In genomic region chr13:24734502-24734901, GRCm38 (mm10) we compare ENCODE assay signal across 34 mouse cellular contexts. TPM values are rescaled to one million over a fixed set of nuclear protein-coding genes. Genes with fewer than 3 reads are reported as not detected.
"Had no signal": no experiment of that assay in that cellular context is flagged by ENCODE, and none has a peak within 500 bp of the region (broad histone marks: within the 10 kb centered on the region; RNA-seq: fewer than 3 reads in every experiment).

No protein-coding gene starts in this region.

- H3K36me3 ChIP-seq: limb, embryonic 10.5 days; limb, embryonic 12.5 days had no signal

- H3K4me1 ChIP-seq: hindbrain, embryonic 13.5 days; hindbrain, embryonic 15.5 days; limb, embryonic 10.5 days; limb, embryonic 12.5 days; liver, embryonic 13.5 days; liver, embryonic 15.5 days had no signal

- H3K4me2 ChIP-seq: hindbrain, embryonic 13.5 days; hindbrain, embryonic 15.5 days; limb, embryonic 12.5 days; liver, embryonic 11.5 days; liver, embryonic 13.5 days; liver, embryonic 15.5 days had no signal

- DNase-seq: gastrocnemius, adult 2 months; gastrocnemius, postnatal 10 days; gastrocnemius, postnatal 25 days; heart, postnatal 4 days; kidney, adult 18-20 months; kidney, adult 8-10 months; kidney, postnatal 10 days; kidney, postnatal 25 days; kidney, postnatal 4 days; liver; liver, embryonic 13.5 days; liver, postnatal 0 days; lung, adult 2 months had no signal

- ATAC-seq: inflammation-experienced regulatory T-cells, adult 6 months; intestine, postnatal 0 days; liver, postnatal 0 days had no signal

- H3K27me3 ChIP-seq: hindbrain, embryonic 13.5 days; hindbrain, embryonic 15.5 days; limb, embryonic 12.5 days; liver, embryonic 13.5 days; liver, embryonic 15.5 days had no signal

- H3K9ac ChIP-seq: hindbrain, embryonic 13.5 days; hindbrain, embryonic 15.5 days; limb, embryonic 12.5 days; liver, embryonic 13.5 days; liver, embryonic 15.5 days; liver, postnatal 0 days had no signal

- H3K4me3 ChIP-seq: gastrocnemius, adult 2 months; hindbrain, embryonic 13.5 days; hindbrain, embryonic 15.5 days; layer of hippocampus, adult 2 months; left cerebral cortex, adult 2 months; limb, embryonic 10.5 days; limb, embryonic 12.5 days; liver, embryonic 13.5 days; liver, embryonic 15.5 days had no signal

- H3K27ac ChIP-seq: gastrocnemius, adult 2 months; hindbrain, embryonic 13.5 days; hindbrain, embryonic 15.5 days; layer of hippocampus, adult 2 months; left cerebral cortex, adult 2 months; limb, embryonic 10.5 days; limb, embryonic 12.5 days; liver, embryonic 13.5 days; liver, embryonic 15.5 days had no signal

- H3K9me3 ChIP-seq: hindbrain, embryonic 13.5 days; hindbrain, embryonic 15.5 days; limb, embryonic 10.5 days; limb, embryonic 12.5 days; liver, embryonic 13.5 days; liver, embryonic 15.5 days had no signal

RNA-seq across cellular contexts. Expression of gene Armh2, which starts 6.5 kb away (rescaled TPM):
- total RNA-seq: gastrocnemius, adult 2 months; gastrocnemius, postnatal 10 days; gastrocnemius, postnatal 25 days; gastrocnemius, postnatal 4 days; granulocyte monocyte progenitor cell, adult 5-6 weeks; heart, postnatal 25 days; heart, postnatal 4 days; layer of hippocampus, adult 2 months; layer of hippocampus, postnatal 10 days; layer of hippocampus, postnatal 25 days; left cerebral cortex, adult 2 months; left cerebral cortex, postnatal 36 days had no signal
- polyA plus RNA-seq: heart, embryonic 14.5 days; hindbrain, embryonic 11.5 days; hindbrain, embryonic 13.5 days; hindbrain, embryonic 15.5 days; intestine, postnatal 0 days; kidney, embryonic 14.5 days; kidney, embryonic 16.5 days; limb, embryonic 10.5 days; limb, embryonic 12.5 days; limb, embryonic 14.5 days; liver, embryonic 11.5 days; liver, embryonic 13.5 days; liver, embryonic 15.5 days; liver, postnatal 0 days; lung, adult 2 months had no signal
